In the genomic region with DNA sequence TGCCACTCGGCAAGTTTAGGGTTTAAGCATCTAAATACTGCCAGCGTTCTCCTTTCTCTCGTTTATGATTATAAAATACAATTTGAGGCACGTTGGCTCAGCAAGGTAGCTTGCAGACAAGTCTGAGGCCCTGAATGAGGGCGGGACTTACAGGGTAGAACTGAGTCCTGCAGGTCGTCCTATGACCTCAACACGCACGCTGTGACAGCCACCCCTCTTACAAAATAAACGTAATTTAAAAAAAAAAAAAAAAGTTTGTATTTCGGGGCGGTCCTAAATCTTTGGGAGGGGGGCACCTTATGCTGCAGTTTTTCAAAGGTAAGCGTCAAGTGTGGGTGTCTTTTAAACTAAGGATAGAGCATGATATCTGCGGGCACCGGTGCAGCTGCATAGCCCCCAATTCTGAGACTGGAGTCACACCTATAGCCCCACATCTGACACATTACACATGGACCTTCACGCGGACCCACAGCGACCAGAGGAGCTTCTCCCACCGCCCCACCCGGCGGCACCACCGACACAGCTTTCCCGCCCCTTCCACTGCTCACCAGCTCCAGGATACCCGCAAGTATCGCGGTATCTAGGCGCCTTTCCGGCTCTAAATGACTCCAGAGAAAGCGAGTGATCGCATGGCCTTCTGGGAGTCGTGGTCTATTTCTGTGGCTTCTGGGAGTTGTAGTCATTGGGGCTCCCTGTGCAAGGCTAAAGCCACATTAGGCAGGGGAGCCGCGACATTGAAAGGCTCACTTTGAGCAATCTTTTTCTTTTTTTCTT, we compare ENCODE assay signal across 8 mouse cellular contexts. TPM values are rescaled to one million over a fixed set of nuclear protein-coding genes. Genes with fewer than 3 reads are reported as not detected.
DNase-seq lines count a peak whose midpoint lies in the region; ATAC-seq lines count a peak whose summit lies in the region.

A gene (minus strand): TSS at position 603 of the 774 bp plus-strand sequence.

- H3K27ac ChIP-seq in lung, embryonic 16.5 days (ENCODE audit: low read length): peak within 1 kb of the TSS; percentile 61

- peak within 1 kb of the TSS; percentile 73 for H3K9ac ChIP-seq in lung, embryonic 16.5 days (ENCODE audit: low read length)

- 2% methylated on average over 32 of the region's 32 CpGs for WGBS in lung, embryonic 16.5 days

- DNase-seq in MEL-GATA-1-ER (ENCODE audit: extremely low read depth, low read depth): peak; percentile 98
- DNase-seq in cerebellum, adult 8-10 months: peak; percentile 88
- DNase-seq in forelimb bud, embryonic 11.5 days (ENCODE audit: low read depth, low spot score): peak; percentile 96
- peak; percentile 89 for DNase-seq in layer of hippocampus, adult 9-10 months (ENCODE audit: low spot score)
- peak; percentile 76 for DNase-seq in ovary, postnatal 10 days (ENCODE audit: low spot score)
- peak; percentile 87 to 91 for DNase-seq in thymus, postnatal 10 days (ENCODE audit: low spot score in 2 of 2)

- peak within 1 kb of the TSS; percentile 65 for H3K4me3 ChIP-seq in lung, embryonic 16.5 days (ENCODE audit: low read length)

- H3K9me3 ChIP-seq in lung, embryonic 16.5 days (ENCODE audit: control insufficient read depth, low read length): no peaks in the 10 kb centered on the region

- H3K27me3 ChIP-seq in lung, embryonic 16.5 days (ENCODE audit: control insufficient read depth, insufficient read depth, low read depth, low read length): no peaks in the 10 kb centered on the region

- H3K4me1 ChIP-seq in lung, embryonic 16.5 days (replicated peaks; ENCODE audit: control insufficient read depth, insufficient read depth, low read length): peaks cover 5% of the 10 kb centered on the region

- ATAC-seq in hematopoietic stem cell, adult 5-6 weeks (replicated peaks in 1 of 2; ENCODE audit: insufficient read depth in 1 of 2, low FRiP score in 2 of 2, low TSS enrichment in 1 of 2, low read depth in 1 of 2, poor library complexity in 2 of 2, severe bottlenecking in 2 of 2): peak; percentile 98
- ATAC-seq in lung, embryonic 16.5 days (ENCODE audit: low read depth): peak; percentile 98

- H3K36me3 ChIP-seq in lung, embryonic 16.5 days (ENCODE audit: control insufficient read depth, insufficient read depth, low read length): no peaks in the 10 kb centered on the region

- H3K4me2 ChIP-seq in lung, embryonic 16.5 days (ENCODE audit: low read depth, low read length): peak within 1 kb of the TSS; percentile 77

RNA-seq across cellular contexts. Expression of the gene that starts here (rescaled TPM):
- total RNA-seq in hematopoietic stem cell, adult 5-6 weeks (2017): 29.9 and 37.0 TPM in 2 replicates
- polyA plus RNA-seq in lung, embryonic 16.5 days (2015; fragmentation: Nextera tagmentation; extraction: Ambion mirVana): 24.8 and 27.6 TPM in 2 replicates

Comparison
In these comparisons a context has a peak if more than half of its experiments do, and no peak if none do; other contexts are left out.
1. Peak in every context shown above with its lines: DNase-seq, ATAC-seq, H3K4me3 ChIP-seq and H3K27ac ChIP-seq.